Mouse (Mus musculus) CD4-positive, CD25-positive, alpha-beta regulatory T cell, adult 4 months (primary cell): ENCODE data around the gene Cnpy1. TPM values are rescaled to one million over a fixed set of nuclear protein-coding genes. Genes with fewer than 3 reads are reported as not detected.

Experiments
- ATAC-seq: one replicate; pipeline ENCODE4 v1.8.0; 2017
- polyA plus RNA-seq, 2 experiments: library from polyadenylated mRNA; unstranded; fragments of 100-300 nt; shearing (Covaris generic); gene quantifications; one replicate each; pipeline ENCODE4 v1.2.1; 2017

Cnpy1 gene
- polyA plus RNA-seq, 2 experiments from 2014 or later, result not detected

GRCm38 (mm10) chr5:28238876-28239275 lies 6.7 kb downstream of the Cnpy1 start:
- ATAC-seq, result no peak

GRCm38 (mm10) chr5:28238152-28238551 lies 7.5 kb downstream of the Cnpy1 start:
- ATAC-seq, result no peak

GRCm38 (mm10) chr5:28237715-28238114 lies 7.9 kb downstream of the Cnpy1 start:
- no peak for ATAC-seq

- no peak for ATAC-seq
Observed at GRCm38 (mm10) chr5:28237055-28237454, 8.6 kb downstream of the Cnpy1 start.

GRCm38 (mm10) chr5:28236098-28236497 lies 9.5 kb downstream of the Cnpy1 start:
- ATAC-seq, result no peak

- no peak for ATAC-seq
Observed at GRCm38 (mm10) chr5:28232101-28232500, 13.5 kb downstream of the Cnpy1 start.

- ATAC-seq, result no peak
Observed at GRCm38 (mm10) chr5:28219596-28219995, 26.0 kb downstream of the Cnpy1 start.

GRCm38 (mm10) chr5:28213441-28213840 lies 32.2 kb downstream of the Cnpy1 start:
- no peak for ATAC-seq

GRCm38 (mm10) chr5:28211651-28212310 lies 33.8 kb downstream of the Cnpy1 start:
- ATAC-seq, result no peak

GRCm38 (mm10) chr5:28210591-28211550 lies 34.7 kb downstream of the Cnpy1 start:
- no peak for ATAC-seq

- no peak for ATAC-seq
Observed at GRCm38 (mm10) chr5:28209549-28210431, 35.8 kb downstream of the Cnpy1 start.

- no peak for ATAC-seq
Observed at GRCm38 (mm10) chr5:28208726-28209520, 36.7 kb downstream of the Cnpy1 start.

- no peak for ATAC-seq
Observed at GRCm38 (mm10) chr5:28207043-28207442, 38.6 kb downstream of the Cnpy1 start.

GRCm38 (mm10) chr5:28206448-28206847 lies 39.2 kb downstream of the Cnpy1 start:
- no peak for ATAC-seq

GRCm38 (mm10) chr5:28204678-28205077 lies 40.9 kb downstream of the Cnpy1 start:
- ATAC-seq, result no peak

GRCm38 (mm10) chr5:28203086-28203485 lies 42.5 kb downstream of the Cnpy1 start:
- ATAC-seq, result no peak

- ATAC-seq, result no peak
Observed at GRCm38 (mm10) chr5:28199089-28199873, 46.3 kb downstream of the Cnpy1 start.

- ATAC-seq, result no peak
Observed at GRCm38 (mm10) chr5:28195473-28195872, 50.1 kb downstream of the Cnpy1 start.

- no peak for ATAC-seq
Observed at GRCm38 (mm10) chr5:28192099-28192454, 53.5 kb downstream of the Cnpy1 start.

- ATAC-seq, result no peak
Observed at GRCm38 (mm10) chr5:28191201-28192098, 54.2 kb downstream of the Cnpy1 start.
